16 mouse cellular contexts compared by ENCODE assay signal in the genomic region with DNA sequence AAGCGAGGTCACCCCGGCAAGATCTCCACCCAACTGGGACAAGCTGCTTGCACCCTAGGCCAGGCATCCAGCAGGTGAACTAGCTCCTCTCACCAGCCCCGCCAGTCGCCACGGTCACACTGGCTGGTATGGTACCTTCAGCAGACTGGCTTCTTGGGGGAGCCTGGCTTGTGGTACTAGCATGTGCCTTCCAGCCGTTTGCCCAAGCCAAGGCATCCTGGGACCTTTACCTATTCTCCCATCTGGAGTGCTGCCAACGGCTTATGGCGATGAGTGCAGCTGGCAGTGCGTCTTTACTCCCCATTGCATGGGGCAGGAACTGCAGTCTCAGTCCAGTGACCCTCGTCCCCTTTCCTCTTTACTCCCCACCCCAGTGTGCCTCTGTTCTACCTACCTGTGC.
A peak's percentile ranks its signal among the peaks of the same experiment; 100 is the strongest.
DNase-seq lines count a peak whose midpoint lies in the region; ATAC-seq lines count a peak whose summit lies in the region.
"Had no signal": no experiment of that assay in that cellular context is flagged by ENCODE, and none has a peak within 500 bp of the region (broad histone marks: within the 10 kb centered on the region; RNA-seq: fewer than 3 reads in every experiment).

No protein-coding gene starts in this region.

- no peaks in the 10 kb centered on the region for H3K27me3 ChIP-seq in midbrain, embryonic 14.5 days (ENCODE audit: control insufficient read depth, insufficient read depth, low read length)
- peaks cover 3% of the 10 kb centered on the region; the same call in 1 of the 2 replicates for H3K27me3 ChIP-seq in midbrain, embryonic 13.5 days
- no peaks in the 10 kb centered on the region for H3K27me3 ChIP-seq in stomach, embryonic 16.5 days (ENCODE audit: control insufficient read depth, insufficient read depth, low read length)
- H3K27me3 ChIP-seq: embryonic facial prominence, embryonic 13.5 days had no signal

- no peaks in the 10 kb centered on the region for H3K36me3 ChIP-seq in midbrain, embryonic 14.5 days (ENCODE audit: control insufficient read depth, insufficient read depth, low read length)
- no peaks in the 10 kb centered on the region for H3K36me3 ChIP-seq in midbrain, embryonic 13.5 days
- H3K36me3 ChIP-seq in stomach, embryonic 16.5 days (ENCODE audit: control insufficient read depth, insufficient read depth, low read length), result no peaks in the 10 kb centered on the region
- H3K36me3 ChIP-seq: embryonic facial prominence, embryonic 13.5 days; midbrain, embryonic 10.5 days had no signal

- peak; percentile 44 for DNase-seq in adrenal gland, postnatal 25 days
- DNase-seq in adrenal gland, postnatal 4 days (ENCODE audit: low spot score in 2 of 2), result no peak
- DNase-seq in heart, postnatal 4 days, result peak; percentile 20
- DNase-seq in heart, adult 8-10 months (ENCODE audit: low spot score), result no peak
- DNase-seq in midbrain, embryonic 14.5 days, result no peak
- DNase-seq in cerebellum, postnatal 10 days, result no peak
- DNase-seq: lung, adult 18-20 months; lung, postnatal 4 days; retina, postnatal 1 day had no signal

- H3K27ac ChIP-seq in midbrain, embryonic 14.5 days (replicated peaks; ENCODE audit: low read depth, low read length), result 0 out of 2 replicates have a peak overlapping the region, but pooled peaks have one; percentile 13
- H3K27ac ChIP-seq in midbrain, embryonic 13.5 days, result no peak overlapping the region
- H3K27ac ChIP-seq in stomach, embryonic 16.5 days (ENCODE audit: low read length), result no peak overlapping the region
- H3K27ac ChIP-seq: embryonic facial prominence, embryonic 13.5 days; midbrain, embryonic 10.5 days had no signal

- peaks cover 22% of the 10 kb centered on the region for H3K4me1 ChIP-seq in midbrain, embryonic 14.5 days (ENCODE audit: control insufficient read depth, insufficient read depth, low read length)
- peaks cover 31% of the 10 kb centered on the region for H3K4me1 ChIP-seq in midbrain, embryonic 13.5 days (replicated peaks)
- peaks cover 31% of the 10 kb centered on the region for H3K4me1 ChIP-seq in stomach, embryonic 16.5 days (ENCODE audit: control insufficient read depth, insufficient read depth, low read length)

- ATAC-seq in midbrain, embryonic 14.5 days (ENCODE audit: low FRiP score, low TSS enrichment), result no peak
- ATAC-seq in midbrain, embryonic 13.5 days, result no peak
- peak; percentile 11 for ATAC-seq in stomach, embryonic 16.5 days (ENCODE audit: insufficient read depth, low FRiP score)
- ATAC-seq: forebrain, embryonic 16.5 days; hindbrain, embryonic 16.5 days; intestine, postnatal 0 days had no signal

- H3K4me3 ChIP-seq in midbrain, embryonic 14.5 days (replicated peaks; ENCODE audit: low read depth, low read length), result no peak overlapping the region
- no peak overlapping the region for H3K4me3 ChIP-seq in midbrain, embryonic 13.5 days (replicated peaks)
- H3K4me3 ChIP-seq in stomach, embryonic 16.5 days (replicated peaks; ENCODE audit: low read length), result no peak overlapping the region
- H3K4me3 ChIP-seq: embryonic facial prominence, embryonic 13.5 days; midbrain, embryonic 10.5 days had no signal

- WGBS in midbrain, embryonic 14.5 days, result 38% methylated on average over 10 of the region's 10 CpGs
- WGBS in midbrain, embryonic 13.5 days, result 53% methylated on average over 10 of the region's 10 CpGs
- 72% methylated on average over 10 of the region's 10 CpGs for WGBS in stomach, embryonic 16.5 days

- no peaks in the 10 kb centered on the region for H3K9me3 ChIP-seq in midbrain, embryonic 14.5 days (ENCODE audit: control insufficient read depth, low read length)
- H3K9me3 ChIP-seq in midbrain, embryonic 13.5 days, result no peaks in the 10 kb centered on the region
- no peaks in the 10 kb centered on the region for H3K9me3 ChIP-seq in stomach, embryonic 16.5 days (replicated peaks; ENCODE audit: control insufficient read depth, low read length)
- H3K9me3 ChIP-seq: embryonic facial prominence, embryonic 13.5 days; midbrain, embryonic 10.5 days had no signal

- H3K9ac ChIP-seq in midbrain, embryonic 14.5 days (replicated peaks; ENCODE audit: low read length), result no peak overlapping the region
- H3K9ac ChIP-seq in midbrain, embryonic 13.5 days (replicated peaks), result no peak overlapping the region
- H3K9ac ChIP-seq in stomach, embryonic 16.5 days (ENCODE audit: low read length), result no peak overlapping the region
- H3K9ac ChIP-seq: embryonic facial prominence, embryonic 13.5 days had no signal

- no peak overlapping the region for H3K4me2 ChIP-seq in midbrain, embryonic 14.5 days (ENCODE audit: low read length)
- no peak overlapping the region for H3K4me2 ChIP-seq in midbrain, embryonic 13.5 days (replicated peaks)
- H3K4me2 ChIP-seq in stomach, embryonic 16.5 days (ENCODE audit: low read depth, low read length), result no peak overlapping the region
- H3K4me2 ChIP-seq: embryonic facial prominence, embryonic 13.5 days had no signal

Comparison
In these comparisons a context has a peak if more than half of its experiments do, and no peak if none do; other contexts are left out.
1. DNase-seq: peak in adrenal gland, postnatal 25 days (single experiment) and heart, postnatal 4 days (single experiment); none in adrenal gland, postnatal 4 days (0 of 2), heart, adult 8-10 months (single experiment), midbrain, embryonic 14.5 days (single experiment) and cerebellum, postnatal 10 days (0 of 2).